Mouse (Mus musculus): ENCODE results near the gene Arid1b.
A peak's percentile ranks its signal among the peaks of the same experiment; 100 is the strongest.

Gene Arid1b

GRCm38 (mm10) chr17:4993840-4994503 is at the start of gene Arid1b:
Gene Arid1b, plus strand, starts transcription at chr17:4994332.
- peak; percentile 85 for DNase-seq (ENCODE audit: low read depth, low spot score)

DNA sequence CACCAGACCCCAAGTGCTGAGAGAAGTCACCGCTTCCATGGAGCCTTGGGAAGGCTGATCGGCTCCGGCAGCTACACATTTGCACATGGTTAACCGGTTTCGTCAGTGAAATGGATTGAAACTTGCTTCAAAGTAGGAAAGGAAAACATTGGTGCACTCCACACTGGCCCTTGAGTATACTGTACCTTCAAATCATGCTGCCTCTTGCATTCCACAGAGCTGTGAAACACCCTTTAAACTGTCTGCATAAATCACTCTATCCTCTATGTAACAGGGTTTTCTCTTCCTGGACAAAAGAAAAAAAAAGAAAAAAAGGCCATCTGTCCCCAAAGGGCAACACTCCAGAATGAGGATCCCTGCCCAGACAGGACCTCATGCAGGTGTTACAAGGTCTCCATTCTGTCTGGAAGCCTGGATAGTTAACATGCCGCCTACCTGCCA is 48.8 kb upstream of the Arid1b start:
- DNase-seq (ENCODE audit: low read depth, low spot score): no peak

DNA sequence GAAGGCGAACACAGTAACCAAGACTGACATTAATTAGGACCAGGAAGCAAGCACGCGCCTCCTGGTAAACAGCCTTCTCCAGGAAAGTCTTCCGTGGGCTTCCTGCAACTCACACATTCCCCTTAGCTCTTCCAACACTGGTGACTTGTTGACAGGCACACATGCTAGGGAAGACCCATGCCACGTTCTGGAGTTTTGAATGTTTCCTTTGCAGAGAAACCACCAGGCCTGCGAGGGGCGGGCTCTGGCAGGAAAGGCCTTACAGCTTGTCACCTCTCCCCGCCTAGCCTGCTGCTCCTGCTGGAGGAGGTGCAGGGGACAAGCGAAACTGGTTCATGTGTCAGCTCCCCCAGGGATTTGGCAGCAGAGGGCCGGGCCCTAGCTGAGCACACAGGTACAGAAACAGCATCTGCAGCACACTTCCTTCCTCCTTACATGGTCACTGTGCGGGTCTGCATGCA is 48.2 kb upstream of the Arid1b start:
- peak; percentile 61 for DNase-seq (ENCODE audit: low read depth, low spot score)

GRCm38 (mm10) chr17:4946421-4946974 is 47.6 kb upstream of the Arid1b start:
- DNase-seq (ENCODE audit: low read depth, low spot score): peak; percentile 9

- DNase-seq (ENCODE audit: low read depth, low spot score): no peak
These were observed 47.1 kb upstream of the Arid1b start for GRCm38 (mm10) chr17:4947013-4947412.

DNA sequence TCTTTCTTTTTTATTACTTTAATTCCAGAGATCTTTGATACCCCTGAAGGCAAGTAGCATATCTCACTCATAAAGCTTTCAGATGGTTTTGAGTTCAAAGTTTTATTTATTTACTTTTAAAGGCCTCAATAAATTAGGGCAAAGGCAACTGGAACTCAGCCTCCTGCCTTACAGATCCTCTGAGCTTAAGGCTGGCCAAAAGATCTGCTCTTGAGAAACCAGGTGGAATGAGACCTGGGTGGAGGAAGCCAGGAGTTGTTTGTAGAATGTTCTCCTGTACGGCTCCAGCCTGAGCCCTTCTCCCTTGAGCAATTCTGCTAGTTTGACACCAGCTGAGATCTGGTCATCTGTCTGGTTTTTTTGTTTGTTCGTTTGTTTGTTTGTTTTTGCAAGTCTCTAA is 46.7 kb upstream of the Arid1b start:
- no peak for DNase-seq (ENCODE audit: low read depth, low spot score)

DNA sequence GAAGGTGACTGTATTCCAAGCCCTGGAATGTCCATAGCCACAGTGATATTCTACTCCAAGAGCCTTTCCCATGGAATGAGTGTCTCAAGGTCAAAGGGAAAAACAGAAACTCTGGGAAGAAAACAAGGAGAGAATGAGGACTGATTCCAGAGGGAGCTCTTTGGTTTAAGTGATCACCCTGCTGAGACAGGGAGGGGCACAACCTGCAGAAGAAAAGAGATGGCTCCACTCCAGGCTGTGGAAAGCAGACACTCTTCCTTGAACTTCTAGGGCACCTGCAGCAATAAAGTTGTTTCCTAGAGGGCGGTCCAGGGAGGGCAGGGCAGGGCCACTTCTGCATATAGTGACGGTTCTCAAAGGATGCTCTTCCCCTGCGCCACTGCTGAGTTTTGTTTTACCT is 45.6 kb upstream of the Arid1b start:
- peak; percentile 9 for DNase-seq (ENCODE audit: low read depth, low spot score)

DNA sequence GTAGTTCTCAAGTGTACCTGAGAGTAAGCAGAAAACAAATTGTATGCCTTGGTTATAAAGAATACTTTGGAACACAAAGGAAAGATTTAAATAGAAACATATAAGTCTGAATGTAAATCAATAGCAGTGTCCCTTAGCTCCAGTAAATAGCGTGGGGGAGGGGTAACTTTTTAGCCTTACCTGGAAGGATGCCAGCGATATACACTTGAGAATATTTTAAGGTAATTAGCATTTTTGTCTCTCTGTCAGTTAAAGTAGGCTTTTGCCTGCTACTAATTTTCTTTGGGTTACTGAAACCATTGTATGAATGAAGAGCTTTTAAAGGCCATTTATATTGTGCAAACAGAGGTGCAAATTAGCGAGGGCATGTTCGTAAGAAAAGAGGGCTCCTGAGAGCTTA is 39.7 kb upstream of the Arid1b start:
- no peak for DNase-seq (ENCODE audit: low read depth, low spot score)

- DNase-seq (ENCODE audit: low read depth, low spot score): no peak
These were observed 29.8 kb upstream of the Arid1b start for GRCm38 (mm10) chr17:4964192-4964877.

DNA sequence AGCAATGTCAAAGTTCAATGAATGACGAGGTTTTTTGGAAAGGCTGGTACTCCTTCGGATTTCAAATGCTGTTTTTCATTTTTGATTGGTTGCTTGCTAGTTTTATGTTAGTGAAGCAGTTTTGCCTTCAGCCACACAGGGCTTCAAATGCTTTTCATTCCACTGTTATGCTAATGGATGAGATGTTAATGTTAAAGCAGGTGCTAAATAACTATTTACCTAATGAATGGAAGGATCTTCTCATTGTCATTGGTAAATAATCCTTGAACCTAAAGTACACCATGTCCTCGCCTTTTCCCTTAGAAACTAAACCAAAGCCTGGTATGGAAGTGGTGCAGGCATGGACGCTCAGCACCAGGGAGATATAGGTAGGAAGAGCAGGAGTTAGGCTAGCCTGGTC is 26.9 kb upstream of the Arid1b start:
- DNase-seq (ENCODE audit: low read depth, low spot score): no peak

DNA sequence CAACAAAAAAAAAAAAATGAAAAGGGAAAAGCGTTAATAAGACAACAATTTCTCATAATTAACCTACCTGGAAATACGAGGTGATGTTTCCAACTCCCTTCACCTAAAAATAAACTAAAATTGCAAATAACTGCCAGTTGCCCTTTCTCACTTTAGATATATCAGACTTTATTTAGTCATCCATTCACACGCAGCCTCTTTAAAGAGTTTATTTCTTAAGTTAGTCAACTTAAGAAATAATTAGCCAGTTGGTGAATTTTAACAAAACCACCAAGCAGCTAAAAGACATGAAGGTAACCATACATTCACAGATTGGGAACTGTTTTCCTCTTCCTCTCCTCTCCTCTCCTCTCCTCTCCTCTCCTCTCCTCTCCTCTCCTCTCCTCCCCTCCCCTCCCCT is 26.1 kb upstream of the Arid1b start:
- no peak for DNase-seq (ENCODE audit: low read depth, low spot score)

DNA sequence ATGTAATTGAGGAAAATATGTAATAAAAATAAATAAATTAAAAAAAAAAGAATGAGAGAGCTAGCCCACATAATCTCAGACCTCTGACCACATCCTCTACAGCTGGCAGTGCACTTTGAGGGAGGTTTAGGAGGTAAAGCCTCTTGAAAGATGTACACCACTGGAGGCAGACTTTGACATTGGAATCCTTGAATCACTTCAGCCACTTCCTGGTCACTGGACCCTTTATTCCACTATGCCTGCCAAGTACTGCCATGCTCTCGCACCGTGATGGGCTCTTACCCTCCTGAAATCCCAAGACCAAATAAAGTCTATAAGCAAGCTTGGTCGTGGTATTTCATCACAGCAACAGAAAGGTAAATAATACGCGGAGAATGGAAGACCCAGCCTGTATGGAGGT is 25.3 kb upstream of the Arid1b start:
- DNase-seq (ENCODE audit: low read depth, low spot score): no peak

- DNase-seq (ENCODE audit: low read depth, low spot score): no peak
These were observed 21.9 kb upstream of the Arid1b start for GRCm38 (mm10) chr17:4972261-4972660.

GRCm38 (mm10) chr17:4974736-4975135 is 19.4 kb upstream of the Arid1b start:
- peak; percentile 95 for DNase-seq (ENCODE audit: low read depth, low spot score)

- DNase-seq (ENCODE audit: low read depth, low spot score): no peak
These were observed 14.0 kb upstream of the Arid1b start for GRCm38 (mm10) chr17:4980151-4980550.

DNA sequence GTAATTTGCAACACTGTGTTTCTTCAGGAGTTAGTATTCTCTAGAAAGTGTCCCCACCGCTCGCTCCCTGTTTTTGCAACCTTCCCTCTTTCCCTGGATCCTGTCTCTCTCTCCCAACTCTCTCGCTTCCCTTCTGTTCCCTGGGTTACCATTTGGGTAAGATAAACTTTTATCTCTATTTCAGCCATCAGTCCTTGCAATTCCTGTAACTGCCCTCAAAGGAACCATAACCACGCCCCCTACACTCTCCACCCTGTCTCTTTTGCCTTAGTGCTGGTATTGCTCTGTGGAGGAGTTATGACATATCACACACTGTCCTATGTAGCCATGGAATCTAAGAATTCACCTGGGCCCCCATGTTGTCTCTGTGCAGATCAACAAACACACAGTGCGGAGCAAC is 11.3 kb upstream of the Arid1b start:
- DNase-seq (ENCODE audit: low read depth, low spot score): no peak

DNA sequence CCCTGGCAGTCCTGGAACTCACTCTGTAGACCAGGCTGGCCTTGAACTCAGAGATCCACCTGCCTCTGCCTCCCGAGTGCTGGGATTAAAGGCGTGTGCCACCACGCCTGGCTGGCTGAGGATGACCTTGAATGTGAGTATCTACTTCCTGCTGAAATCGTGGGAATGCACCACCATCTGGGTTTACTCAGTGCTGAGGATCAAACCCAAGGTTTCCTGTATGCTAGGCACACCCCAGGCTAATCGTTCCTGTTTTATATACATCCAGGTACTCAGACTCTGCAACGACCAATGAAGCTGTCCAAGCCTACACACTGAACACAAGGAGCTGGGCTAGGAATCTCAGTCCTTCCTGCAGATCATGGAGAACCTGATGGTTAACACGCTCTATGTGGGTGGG is 9.4 kb upstream of the Arid1b start:
- DNase-seq (ENCODE audit: low read depth, low spot score): no peak

- no peak for DNase-seq (ENCODE audit: low read depth, low spot score)
These were observed 3.1 kb upstream of the Arid1b start for GRCm38 (mm10) chr17:4990911-4991560.

- DNase-seq (ENCODE audit: low read depth, low spot score): no peak
These were observed 2.5 kb upstream of the Arid1b start for GRCm38 (mm10) chr17:4991600-4991999.

- DNase-seq (ENCODE audit: low read depth, low spot score): no peak
These were observed 664 bp upstream of the Arid1b start for GRCm38 (mm10) chr17:4993497-4993839.

GRCm38 (mm10) chr17:4994504-4994812 is 326 bp downstream of the Arid1b start:
- no peak for DNase-seq (ENCODE audit: low read depth, low spot score)

DNA sequence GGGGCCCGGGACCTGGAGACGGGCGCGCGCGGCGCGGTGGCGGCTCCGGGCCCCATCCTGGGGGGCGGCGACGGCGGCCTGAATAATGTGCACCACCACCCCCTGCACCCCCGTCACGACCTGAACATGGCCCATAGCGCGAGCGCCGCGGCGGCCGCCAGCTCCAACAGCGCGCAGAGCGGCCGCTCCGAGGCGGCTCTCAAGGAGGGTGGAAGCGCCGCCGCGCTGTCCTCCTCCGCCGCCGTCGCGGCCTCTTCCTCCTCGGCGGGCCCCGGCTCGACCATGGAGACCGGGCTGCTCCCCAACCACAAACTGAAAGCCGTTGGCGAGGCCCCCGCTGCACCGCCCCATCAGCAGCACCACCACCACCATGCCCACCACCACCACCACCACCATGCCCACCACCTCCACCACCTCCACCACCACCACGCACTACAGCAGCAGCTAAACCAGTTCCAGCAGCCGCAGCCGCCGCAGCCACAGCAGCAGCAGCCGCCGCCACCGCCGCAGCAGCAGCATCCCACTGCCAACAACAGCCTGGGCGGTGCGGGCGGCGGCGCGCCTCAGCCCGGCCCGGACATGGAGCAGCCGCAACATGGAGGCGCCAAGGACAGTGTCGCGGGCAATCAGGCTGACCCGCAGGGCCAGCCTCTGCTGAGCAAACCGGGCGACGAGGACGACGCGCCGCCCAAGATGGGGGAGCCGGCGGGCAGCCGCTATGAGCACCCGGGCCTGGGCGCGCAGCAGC is 855 bp downstream of the Arid1b start:
- DNase-seq (ENCODE audit: low read depth, low spot score): peak; percentile 57
